Mouse (Mus musculus): ENCODE results near the gene AL732309.1. TPM values are rescaled to one million over a fixed set of nuclear protein-coding genes. Genes with fewer than 3 reads are reported as not detected.

AL732309.1 gene
- polyA plus RNA-seq, 1 experiment from 2014 or later: 4.5 TPM

DNA sequence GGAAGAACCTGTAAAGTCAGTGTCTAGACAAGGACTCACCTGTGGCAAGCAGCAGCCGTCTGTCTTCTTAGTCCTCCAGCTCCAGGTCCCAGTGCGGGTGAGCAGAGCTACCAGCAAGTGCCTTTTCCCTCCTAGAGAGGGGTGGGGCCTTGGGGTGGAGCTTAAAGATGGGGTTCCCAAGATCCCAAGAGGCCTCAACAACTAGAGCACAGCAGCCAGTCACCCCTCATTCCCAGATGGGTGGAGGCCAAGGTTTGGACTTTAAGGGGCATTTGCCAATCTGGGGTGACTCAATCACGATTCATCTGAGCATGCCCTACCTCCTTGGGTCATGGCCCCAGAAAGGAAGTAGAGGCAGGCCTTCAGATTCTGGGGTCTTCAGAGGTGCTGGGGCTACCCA, 6.9 kb downstream of the AL732309.1 start:
- no peak overlapping the region for H3K4me3 ChIP-seq (ENCODE audit: low read depth, low read length)
- H3K9me3 ChIP-seq (ENCODE audit: control insufficient read depth, low read length): no peaks in the 10 kb centered on the region
- no peaks in the 10 kb centered on the region for H3K36me3 ChIP-seq (ENCODE audit: control insufficient read depth, insufficient read depth, low read length)
- H3K27me3 ChIP-seq (replicated peaks; ENCODE audit: control insufficient read depth, insufficient read depth, low read length): peaks cover 13% of the 10 kb centered on the region
- peaks cover 15% of the 10 kb centered on the region for H3K4me1 ChIP-seq (ENCODE audit: control insufficient read depth, insufficient read depth, low read length)
- no peak overlapping the region for H3K27ac ChIP-seq (replicated peaks; ENCODE audit: low read depth, low read length)
- 68% methylated on average over 3 of the region's 3 CpGs for WGBS
- DNase-seq (ENCODE audit: low spot score) (no peak), ATAC-seq (ENCODE audit: low read depth) (no peak)
- no peak overlapping the region for H3K9ac ChIP-seq (ENCODE audit: low read depth, low read length)
- no peak overlapping the region for H3K4me2 ChIP-seq (ENCODE audit: low read depth, low read length)

DNA sequence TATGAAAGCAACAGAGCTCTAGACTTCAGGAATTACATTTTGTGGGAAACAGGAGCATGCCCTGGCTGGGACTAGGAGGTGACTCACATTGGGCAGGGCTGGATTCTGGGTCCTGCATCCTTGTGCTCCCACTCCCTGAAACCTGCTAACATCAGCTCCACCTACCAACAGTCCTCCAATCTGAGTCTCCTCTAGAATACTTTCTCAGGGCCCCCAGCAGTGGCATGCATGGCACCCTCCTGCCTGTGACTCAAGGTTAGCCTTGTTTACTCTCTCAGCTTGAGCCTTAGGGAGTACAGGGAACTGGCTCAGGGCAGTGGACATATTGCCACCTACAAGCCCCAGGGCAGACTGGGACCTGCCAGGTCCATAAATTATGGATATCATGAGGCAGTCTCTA, 8.6 kb downstream of the AL732309.1 start:
- no peaks in the 10 kb centered on the region for H3K36me3 ChIP-seq (ENCODE audit: control insufficient read depth, insufficient read depth, low read length)
- DNase-seq (ENCODE audit: low spot score): no peak
- no peak for ATAC-seq (ENCODE audit: low read depth)
- no peak overlapping the region for H3K4me2 ChIP-seq (ENCODE audit: low read depth, low read length)
- peaks cover 13% of the 10 kb centered on the region for H3K27me3 ChIP-seq (replicated peaks; ENCODE audit: control insufficient read depth, insufficient read depth, low read length)
- no peak overlapping the region for H3K4me3 ChIP-seq (ENCODE audit: low read depth, low read length)
- H3K9ac ChIP-seq (ENCODE audit: low read depth, low read length): no peak overlapping the region
- H3K27ac ChIP-seq (replicated peaks; ENCODE audit: low read depth, low read length): no peak overlapping the region
- no peaks in the 10 kb centered on the region for H3K9me3 ChIP-seq (ENCODE audit: control insufficient read depth, low read length)
- H3K4me1 ChIP-seq (ENCODE audit: control insufficient read depth, insufficient read depth, low read length): peaks cover 15% of the 10 kb centered on the region

DNA sequence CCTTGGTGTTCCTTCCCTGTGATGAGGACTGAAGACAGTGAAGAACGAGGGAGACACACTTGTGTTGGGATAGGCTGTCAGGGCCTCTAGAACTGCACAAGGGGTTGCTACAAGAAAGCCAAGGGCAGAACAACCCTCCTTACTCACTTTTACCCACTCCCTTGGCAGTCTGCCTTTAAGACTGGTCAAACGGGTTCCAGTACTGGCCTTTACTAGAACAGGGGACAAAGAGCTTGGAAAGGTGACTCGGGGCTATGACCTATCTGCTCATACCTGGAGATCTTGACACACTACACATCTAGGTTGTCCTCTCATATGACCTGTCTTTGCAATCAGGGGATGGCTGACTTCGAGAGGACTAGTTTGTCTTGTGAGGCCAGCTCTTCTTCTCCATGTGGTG, 9.1 kb downstream of the AL732309.1 start:
- DNase-seq (ENCODE audit: low spot score): no peak
- no peak for ATAC-seq (ENCODE audit: low read depth)
- Histone ChIP-seq H3K4me1 (ENCODE audit: control insufficient read depth, insufficient read depth, low read length) (peaks cover 15% of the 10 kb centered on the region), H3K4me3 (ENCODE audit: low read depth, low read length) (no peak overlapping the region), H3K36me3 (ENCODE audit: control insufficient read depth, insufficient read depth, low read length) (no peaks in the 10 kb centered on the region), H3K4me2 (ENCODE audit: low read depth, low read length) (no peak overlapping the region), H3K9ac (ENCODE audit: low read depth, low read length) (no peak overlapping the region), H3K9me3 (ENCODE audit: control insufficient read depth, low read length) (no peaks in the 10 kb centered on the region), H3K27ac (replicated peaks; ENCODE audit: low read depth, low read length) (no peak overlapping the region), H3K27me3 (replicated peaks; ENCODE audit: control insufficient read depth, insufficient read depth, low read length) (peaks cover 10% of the 10 kb centered on the region)
- WGBS: 71% methylated on average over 4 of the region's 4 CpGs

DNA sequence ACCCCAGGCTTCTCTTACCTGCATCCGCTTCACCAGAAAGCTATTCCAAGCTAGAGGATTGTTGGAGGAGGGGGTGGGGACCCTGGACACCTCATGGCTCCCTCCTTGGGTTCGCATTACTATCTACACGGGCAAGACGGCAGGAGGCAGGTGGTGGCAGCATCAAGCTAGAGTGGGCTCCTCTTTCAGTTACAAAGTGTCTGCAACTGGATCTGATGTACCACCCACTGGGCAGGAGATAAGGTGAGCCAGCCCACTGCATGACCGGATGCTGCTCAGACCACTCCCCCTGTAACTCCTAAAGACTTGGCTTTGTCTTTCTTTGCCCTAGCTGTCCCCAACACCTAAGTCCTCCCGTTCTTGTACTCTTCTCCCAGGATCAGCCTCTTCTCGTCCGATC, 10.0 kb downstream of the AL732309.1 start, which contains the start of gene Rnf224:
Gene Rnf224, minus strand, starts transcription at position 174 of the 400 bp plus-strand sequence.
- Histone ChIP-seq H3K4me1 (ENCODE audit: control insufficient read depth, insufficient read depth, low read length) (peaks cover 12% of the 10 kb centered on the region), H3K27ac (replicated peaks; ENCODE audit: low read depth, low read length) (no peak within 1 kb of the TSS), H3K9ac (ENCODE audit: low read depth, low read length) (no peak within 1 kb of the TSS), H3K4me2 (ENCODE audit: low read depth, low read length) (no peak within 1 kb of the TSS), H3K9me3 (ENCODE audit: control insufficient read depth, low read length) (no peaks in the 10 kb centered on the region), H3K4me3 (ENCODE audit: low read depth, low read length) (no peak within 1 kb of the TSS), H3K36me3 (ENCODE audit: control insufficient read depth, insufficient read depth, low read length) (no peaks in the 10 kb centered on the region), H3K27me3 (replicated peaks; ENCODE audit: control insufficient read depth, insufficient read depth, low read length) (peaks cover 5% of the 10 kb centered on the region; the same call in 1 of the 2 replicates)
- WGBS: 31% methylated on average over 8 of the region's 8 CpGs
- DNase-seq (ENCODE audit: low spot score) (no peak), ATAC-seq (ENCODE audit: low read depth) (no peak)

DNA sequence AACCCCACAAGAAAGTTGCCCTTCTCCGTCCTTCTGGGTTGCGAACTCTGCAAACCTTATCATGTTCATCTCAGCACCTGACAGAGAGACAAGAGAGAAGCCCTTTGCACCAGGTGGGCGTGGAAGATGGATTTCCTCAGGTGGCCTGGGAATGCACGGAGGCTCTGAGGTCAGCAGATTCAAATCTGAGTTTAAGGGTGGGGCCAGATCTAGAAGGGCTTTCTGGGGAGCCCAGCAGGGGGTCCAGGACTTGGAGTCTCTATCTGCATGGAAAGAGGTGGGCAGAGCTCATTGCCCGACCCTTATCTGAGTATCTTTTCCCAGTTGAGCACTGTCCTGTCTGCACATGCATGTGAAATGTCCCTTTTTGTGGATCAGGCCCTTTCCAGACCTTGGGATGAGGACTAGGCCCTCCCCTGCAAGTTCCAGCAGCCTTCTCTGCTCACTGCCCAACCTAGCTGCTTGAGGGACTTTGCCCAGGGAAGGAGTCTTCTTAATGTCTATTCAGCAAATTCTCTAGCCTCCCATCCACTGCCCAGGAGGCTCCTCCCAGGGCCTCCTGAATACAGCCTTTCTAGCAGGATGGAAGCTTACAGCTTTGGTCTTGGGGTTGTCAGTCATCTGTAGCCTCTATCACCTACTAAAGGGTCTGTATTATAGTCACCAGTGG, 12.0 kb downstream of the AL732309.1 start:
- H3K9ac ChIP-seq (ENCODE audit: low read depth, low read length): no peak overlapping the region
- H3K9me3 ChIP-seq (ENCODE audit: control insufficient read depth, low read length): no peaks in the 10 kb centered on the region
- no peaks in the 10 kb centered on the region for H3K36me3 ChIP-seq (ENCODE audit: control insufficient read depth, insufficient read depth, low read length)
- DNase-seq (ENCODE audit: low spot score) (no peak), ATAC-seq (ENCODE audit: low read depth) (no peak)
- H3K27ac ChIP-seq (replicated peaks; ENCODE audit: low read depth, low read length): no peak overlapping the region
- WGBS: 67% methylated on average over 5 of the region's 5 CpGs
- H3K4me1 ChIP-seq (ENCODE audit: control insufficient read depth, insufficient read depth, low read length): no peaks in the 10 kb centered on the region
- H3K27me3 ChIP-seq (replicated peaks; ENCODE audit: control insufficient read depth, insufficient read depth, low read length): no peaks in the 10 kb centered on the region
- H3K4me3 ChIP-seq (ENCODE audit: low read depth, low read length): no peak overlapping the region
- no peak overlapping the region for H3K4me2 ChIP-seq (ENCODE audit: low read depth, low read length)

DNA sequence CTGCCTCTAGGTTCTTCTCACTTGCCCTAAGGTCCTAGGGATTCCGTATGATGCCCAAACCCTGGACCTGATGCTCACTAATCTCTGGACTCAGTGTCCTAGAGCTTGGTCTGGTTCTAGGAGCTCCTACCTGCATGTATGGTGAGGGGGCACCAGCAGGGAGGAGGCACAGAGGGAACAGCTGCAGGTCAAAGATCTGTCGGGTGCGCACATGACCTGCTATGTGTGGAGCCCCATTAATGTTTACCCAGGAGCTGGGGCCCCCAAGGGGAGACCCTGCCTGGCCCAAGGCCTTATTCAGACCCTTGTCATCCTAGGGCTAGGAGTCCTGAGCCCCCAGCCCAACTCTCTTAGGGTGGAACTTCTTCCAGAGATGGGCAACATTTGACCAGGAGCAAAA, 12.6 kb downstream of the AL732309.1 start, which contains the start of gene Slc34a3:
Gene Slc34a3, minus strand, starts transcription at position 315 of the 400 bp plus-strand sequence.
- no peaks in the 10 kb centered on the region for H3K4me1 ChIP-seq (ENCODE audit: control insufficient read depth, insufficient read depth, low read length)
- WGBS: 87% methylated on average over 3 of the region's 3 CpGs
- no peaks in the 10 kb centered on the region for H3K27me3 ChIP-seq (replicated peaks; ENCODE audit: control insufficient read depth, insufficient read depth, low read length)
- H3K4me2 ChIP-seq (ENCODE audit: low read depth, low read length): no peak within 1 kb of the TSS
- ATAC-seq (ENCODE audit: low read depth) (no peak), DNase-seq (ENCODE audit: low spot score) (no peak)
- no peak within 1 kb of the TSS for H3K4me3 ChIP-seq (ENCODE audit: low read depth, low read length)
- no peak within 1 kb of the TSS for H3K9ac ChIP-seq (ENCODE audit: low read depth, low read length)
- H3K9me3 ChIP-seq (ENCODE audit: control insufficient read depth, low read length): no peaks in the 10 kb centered on the region
- H3K36me3 ChIP-seq (ENCODE audit: control insufficient read depth, insufficient read depth, low read length): no peaks in the 10 kb centered on the region
- no peak within 1 kb of the TSS for H3K27ac ChIP-seq (replicated peaks; ENCODE audit: low read depth, low read length)

DNA sequence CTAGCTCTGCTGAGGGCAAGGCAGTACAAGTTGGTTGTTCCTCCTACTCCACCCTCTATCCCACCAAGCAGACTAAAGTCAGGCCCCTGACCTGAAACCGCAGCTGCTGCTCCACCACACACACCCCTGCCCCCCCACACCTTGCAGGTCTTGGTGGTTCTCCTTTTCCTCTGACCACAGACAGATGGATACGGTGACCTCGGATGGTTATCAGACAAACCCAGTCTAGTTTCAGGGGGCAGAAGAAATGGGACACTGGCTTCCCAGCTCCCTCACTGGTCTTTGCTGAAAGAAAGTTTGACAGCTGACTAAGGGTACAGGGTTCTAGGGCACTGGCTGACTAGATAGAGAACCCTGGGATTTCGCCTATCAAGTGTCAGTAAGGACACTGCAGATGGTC, 13.2 kb downstream of the AL732309.1 start:
- Histone ChIP-seq H3K4me3 (ENCODE audit: low read depth, low read length) (no peak overlapping the region), H3K27ac (replicated peaks; ENCODE audit: low read depth, low read length) (no peak overlapping the region), H3K9me3 (ENCODE audit: control insufficient read depth, low read length) (no peaks in the 10 kb centered on the region), H3K4me1 (ENCODE audit: control insufficient read depth, insufficient read depth, low read length) (peaks cover 3% of the 10 kb centered on the region; the same call in 1 of the 2 replicates), H3K36me3 (ENCODE audit: control insufficient read depth, insufficient read depth, low read length) (no peaks in the 10 kb centered on the region), H3K4me2 (ENCODE audit: low read depth, low read length) (no peak overlapping the region), H3K27me3 (replicated peaks; ENCODE audit: control insufficient read depth, insufficient read depth, low read length) (no peaks in the 10 kb centered on the region), H3K9ac (ENCODE audit: low read depth, low read length) (no peak overlapping the region)
- DNase-seq (ENCODE audit: low spot score) (no peak), ATAC-seq (ENCODE audit: low read depth) (no peak)
- 74% methylated on average over 4 of the region's 4 CpGs for WGBS

DNA sequence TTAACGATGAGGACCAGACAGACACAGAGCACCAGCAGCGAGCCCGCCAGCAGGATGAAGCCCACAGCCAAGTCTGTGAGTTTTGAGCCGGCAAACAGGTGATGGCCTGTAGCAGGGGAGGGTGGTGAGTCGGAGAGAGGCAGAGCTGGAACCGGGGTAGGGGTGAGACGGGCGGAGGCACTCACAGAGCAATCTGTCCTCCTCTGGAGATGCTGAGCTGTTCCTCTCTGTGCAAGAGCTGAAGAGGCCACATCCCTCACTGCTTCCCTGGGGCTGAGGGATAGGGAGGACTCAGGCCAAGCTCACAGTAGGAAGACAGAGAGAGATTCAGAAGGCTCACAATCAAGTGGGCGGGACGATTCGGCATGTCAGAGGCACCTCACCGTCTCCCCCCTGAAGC, 15.6 kb downstream of the AL732309.1 start:
- Histone ChIP-seq H3K27me3 (replicated peaks; ENCODE audit: control insufficient read depth, insufficient read depth, low read length) (no peaks in the 10 kb centered on the region), H3K4me3 (ENCODE audit: low read depth, low read length) (no peak overlapping the region), H3K36me3 (ENCODE audit: control insufficient read depth, insufficient read depth, low read length) (no peaks in the 10 kb centered on the region), H3K4me1 (ENCODE audit: control insufficient read depth, insufficient read depth, low read length) (peaks cover 6% of the 10 kb centered on the region), H3K9ac (ENCODE audit: low read depth, low read length) (no peak overlapping the region), H3K9me3 (ENCODE audit: control insufficient read depth, low read length) (no peaks in the 10 kb centered on the region), H3K27ac (replicated peaks; ENCODE audit: low read depth, low read length) (no peak overlapping the region), H3K4me2 (ENCODE audit: low read depth, low read length) (no peak overlapping the region)
- 57% methylated on average over 12 of the region's 12 CpGs for WGBS
- ATAC-seq (ENCODE audit: low read depth) (no peak), DNase-seq (ENCODE audit: low spot score) (no peak)

DNA sequence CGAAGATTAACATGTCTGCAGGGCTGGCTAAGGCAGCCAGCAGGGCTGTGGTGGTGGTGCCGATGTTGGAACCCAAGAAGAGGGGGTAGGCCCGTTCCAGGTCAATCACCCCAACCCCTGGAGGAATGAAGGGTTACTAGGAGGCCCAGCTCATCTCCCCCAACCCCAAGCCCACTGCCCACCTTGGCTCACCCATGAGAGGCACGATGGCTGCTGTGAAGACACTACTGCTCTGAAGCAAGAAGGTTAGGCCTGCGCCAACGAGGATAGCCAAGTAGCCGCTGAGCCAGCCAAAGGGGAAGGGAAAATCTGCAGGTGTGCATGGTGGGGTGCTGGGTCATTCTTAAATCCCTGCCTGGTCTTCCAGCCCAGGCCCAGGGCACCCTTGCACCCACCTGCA, 16.1 kb downstream of the AL732309.1 start:
- no peaks in the 10 kb centered on the region for H3K9me3 ChIP-seq (ENCODE audit: control insufficient read depth, low read length)
- no peak overlapping the region for H3K4me2 ChIP-seq (ENCODE audit: low read depth, low read length)
- H3K27me3 ChIP-seq (replicated peaks; ENCODE audit: control insufficient read depth, insufficient read depth, low read length): no peaks in the 10 kb centered on the region
- H3K27ac ChIP-seq (replicated peaks; ENCODE audit: low read depth, low read length): no peak overlapping the region
- H3K9ac ChIP-seq (ENCODE audit: low read depth, low read length): no peak overlapping the region
- no peaks in the 10 kb centered on the region for H3K36me3 ChIP-seq (ENCODE audit: control insufficient read depth, insufficient read depth, low read length)
- no peak overlapping the region for H3K4me3 ChIP-seq (ENCODE audit: low read depth, low read length)
- DNase-seq (ENCODE audit: low spot score) (no peak), ATAC-seq (ENCODE audit: low read depth) (no peak)
- WGBS: 86% methylated on average over 7 of the region's 7 CpGs
- H3K4me1 ChIP-seq (ENCODE audit: control insufficient read depth, insufficient read depth, low read length): peaks cover 7% of the 10 kb centered on the region
